Comparison of ENCODE assay signal across 9 mouse cellular contexts in the genomic region with DNA sequence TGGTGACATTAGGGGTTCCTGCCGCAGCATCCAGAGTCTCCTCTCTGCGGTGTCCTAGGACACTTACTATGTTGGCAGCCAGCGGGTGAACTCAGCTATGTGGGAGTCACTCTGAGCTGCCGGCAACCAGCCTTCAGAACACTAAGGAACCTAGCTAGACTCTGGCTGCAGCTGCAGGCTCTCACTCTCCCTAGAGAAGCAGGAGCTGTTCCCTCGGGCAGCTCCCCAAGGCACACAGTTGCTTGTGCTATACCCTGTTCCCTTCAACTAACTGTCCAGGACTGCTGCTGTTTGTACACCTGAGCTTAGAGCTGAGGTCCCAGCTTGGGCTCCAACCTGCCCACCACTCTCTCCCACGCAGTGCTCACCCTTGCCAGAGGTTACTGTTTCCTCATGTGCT.
DNase-seq lines count a peak whose midpoint lies in the region; ATAC-seq and TF ChIP-seq lines count a peak whose summit lies in the region.
"Had no signal": no experiment of that assay in that cellular context is flagged by ENCODE, and none has a peak within 500 bp of the region (broad histone marks: within the 10 kb centered on the region; RNA-seq: fewer than 3 reads in every experiment).

No protein-coding gene starts in this region.

- H3K36me3 ChIP-seq in lung, embryonic 15.5 days = no peaks in the 10 kb centered on the region
- H3K36me3 ChIP-seq in heart, embryonic 13.5 days = no peaks in the 10 kb centered on the region
- H3K36me3 ChIP-seq in small intestine, adult 2 months (ENCODE audit: control insufficient read depth, insufficient read depth, low read length) = no peaks in the 10 kb centered on the region
- no peaks in the 10 kb centered on the region for H3K36me3 ChIP-seq in forebrain, embryonic 13.5 days (ENCODE audit: poor library complexity, severe bottlenecking)
- H3K36me3 ChIP-seq: hindbrain, embryonic 12.5 days had no signal

- H3K9me3 ChIP-seq in lung, embryonic 15.5 days = no peaks in the 10 kb centered on the region
- H3K9me3 ChIP-seq in heart, embryonic 13.5 days = no peaks in the 10 kb centered on the region
- H3K9me3 ChIP-seq in forebrain, embryonic 13.5 days (replicated peaks) = no peaks in the 10 kb centered on the region
- H3K9me3 ChIP-seq: hindbrain, embryonic 12.5 days had no signal

- TF ChIP-seq POLR2A in small intestine, adult 2 months (IDR thresholded peaks at IDR 0.05; ENCODE audit: low read depth, low read length) = no peak

- H3K9ac ChIP-seq in lung, embryonic 15.5 days = no peak overlapping the region
- peak overlapping the region; percentile 47 for H3K9ac ChIP-seq in heart, embryonic 13.5 days
- H3K9ac ChIP-seq in forebrain, embryonic 13.5 days = no peak overlapping the region
- H3K9ac ChIP-seq: hindbrain, embryonic 12.5 days had no signal

- 40% methylated on average over 6 of the region's 6 CpGs for WGBS in lung, embryonic 15.5 days
- 38% methylated on average over 6 of the region's 6 CpGs for WGBS in heart, embryonic 13.5 days
- WGBS in small intestine, adult 2 months = 46% methylated on average over 6 of the region's 6 CpGs
- WGBS in forebrain, embryonic 13.5 days = 80% methylated on average over 6 of the region's 6 CpGs

- TF ChIP-seq CTCF in small intestine, adult 2 months (IDR thresholded peaks at IDR 0.05; ENCODE audit: extremely low read depth, insufficient read length, insufficient replicate concordance, low read depth, low read length) = no peak

- no peak overlapping the region for H3K4me3 ChIP-seq in lung, embryonic 15.5 days
- H3K4me3 ChIP-seq in heart, embryonic 13.5 days = no peak overlapping the region
- H3K4me3 ChIP-seq in small intestine, adult 2 months (ENCODE audit: low read depth, low read length) = no peak overlapping the region
- no peak overlapping the region for H3K4me3 ChIP-seq in forebrain, embryonic 13.5 days
- H3K4me3 ChIP-seq: hindbrain, embryonic 12.5 days had no signal

- H3K27ac ChIP-seq in lung, embryonic 15.5 days = peak overlapping the region; percentile 92
- peak overlapping the region; percentile 88 for H3K27ac ChIP-seq in heart, embryonic 13.5 days (replicated peaks)
- H3K27ac ChIP-seq in small intestine, adult 2 months (ENCODE audit: insufficient read depth, low read depth, low read length) = peak overlapping the region; percentile 21; the same call in 1 of the 2 replicates
- H3K27ac ChIP-seq in forebrain, embryonic 13.5 days = no peak overlapping the region
- H3K27ac ChIP-seq: hindbrain, embryonic 12.5 days had no signal

- H3K4me2 ChIP-seq in lung, embryonic 15.5 days = no peak overlapping the region
- 0 out of 2 replicates have a peak overlapping the region, but pooled peaks have one; percentile 25 for H3K4me2 ChIP-seq in heart, embryonic 13.5 days
- H3K4me2 ChIP-seq in forebrain, embryonic 13.5 days = no peak overlapping the region
- H3K4me2 ChIP-seq: hindbrain, embryonic 12.5 days had no signal

- H3K27me3 ChIP-seq in lung, embryonic 15.5 days = no peaks in the 10 kb centered on the region
- no peaks in the 10 kb centered on the region for H3K27me3 ChIP-seq in heart, embryonic 13.5 days (replicated peaks)
- no peaks in the 10 kb centered on the region for H3K27me3 ChIP-seq in small intestine, adult 2 months (ENCODE audit: control insufficient read depth, insufficient read depth, low read length)
- H3K27me3 ChIP-seq in forebrain, embryonic 13.5 days = no peaks in the 10 kb centered on the region
- H3K27me3 ChIP-seq: hindbrain, embryonic 12.5 days had no signal

- intact Hi-C loops in gastrocnemius, postnatal 14 days (cut with DNase I; ENCODE audit: low total_unique reads) = no loop called here

- peak; percentile 52 for DNase-seq in gastrocnemius, adult 18-20 months (ENCODE audit: low spot score)
- DNase-seq in gastrocnemius, postnatal 14 days = no peak
- DNase-seq in lung, postnatal 14 days = no peak

- peaks cover 33% of the 10 kb centered on the region for H3K4me1 ChIP-seq in lung, embryonic 15.5 days
- peaks cover 33% of the 10 kb centered on the region for H3K4me1 ChIP-seq in heart, embryonic 13.5 days
- peaks cover 20% of the 10 kb centered on the region for H3K4me1 ChIP-seq in small intestine, adult 2 months (ENCODE audit: control insufficient read depth, insufficient read depth, insufficient read length, low read length)
- H3K4me1 ChIP-seq in forebrain, embryonic 13.5 days = peaks cover 7% of the 10 kb centered on the region

- peak; percentile 9; the same call in 1 of the 2 replicates for ATAC-seq in lung, embryonic 15.5 days (ENCODE audit: borderline replicate concordance, extremely low read depth, low FRiP score, low TSS enrichment)
- no peak for ATAC-seq in heart, embryonic 13.5 days (ENCODE audit: extremely low read depth, insufficient number of reproducible peaks, low FRiP score, low TSS enrichment)
- no peak for ATAC-seq in monocyte, adult 5-6 weeks (replicated peaks; ENCODE audit: insufficient number of reproducible peaks, low FRiP score, low TSS enrichment, poor library complexity, severe bottlenecking)
- no peak for ATAC-seq in forebrain, embryonic 13.5 days
